Mouse (Mus musculus): ENCODE results near the gene Slc44a3.

DNA sequence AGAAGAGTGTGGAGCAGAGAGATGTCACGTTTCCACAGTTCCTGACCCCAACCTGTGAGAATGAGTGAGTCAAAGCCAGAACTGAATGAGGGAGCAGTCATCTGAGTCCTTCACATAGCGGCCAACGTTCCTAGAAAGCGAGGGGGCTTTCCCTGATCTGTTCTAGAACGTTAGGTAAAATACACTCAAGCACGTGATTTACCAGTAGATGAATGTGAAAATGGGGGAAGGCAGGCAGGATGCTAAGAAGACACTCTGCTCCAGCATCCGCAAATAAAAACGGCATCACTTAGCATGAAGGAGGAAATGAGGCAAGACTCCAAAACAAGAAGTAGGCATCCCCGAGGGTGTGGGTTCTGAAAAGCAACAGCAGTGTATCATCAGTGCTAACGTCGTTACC lies 38.4 kb upstream of the Slc44a3 start:
- TF ChIP-seq EP300 (IDR thresholded peaks at IDR 0.05; ENCODE audit: low read depth) (no peak), CTCF (IDR thresholded peaks at IDR 0.05; ENCODE audit: low read depth) (no peak)
